Mouse (Mus musculus) bone marrow, adult 2 months (tissue): ENCODE results near the gene Gm49450.

Experiments used
- CTCF ChIP-seq: fragments of 200-500 bp; IDR thresholded peaks from 2 replicates; pipeline ENCODE4 v1.5.1; 2011; ENCODE audit warnings: low read length, control low read depth; ENCODE audit not compliant: control insufficient read depth, insufficient read depth
- POLR2A ChIP-seq: fragments of 200-500 bp; IDR thresholded peaks from 2 replicates; pipeline ENCODE4 v1.6.1; 2011; ENCODE audit warnings: low read depth, mild to moderate bottlenecking, control low read depth, low read length, borderline replicate concordance; ENCODE audit not compliant: control insufficient read depth

DNA sequence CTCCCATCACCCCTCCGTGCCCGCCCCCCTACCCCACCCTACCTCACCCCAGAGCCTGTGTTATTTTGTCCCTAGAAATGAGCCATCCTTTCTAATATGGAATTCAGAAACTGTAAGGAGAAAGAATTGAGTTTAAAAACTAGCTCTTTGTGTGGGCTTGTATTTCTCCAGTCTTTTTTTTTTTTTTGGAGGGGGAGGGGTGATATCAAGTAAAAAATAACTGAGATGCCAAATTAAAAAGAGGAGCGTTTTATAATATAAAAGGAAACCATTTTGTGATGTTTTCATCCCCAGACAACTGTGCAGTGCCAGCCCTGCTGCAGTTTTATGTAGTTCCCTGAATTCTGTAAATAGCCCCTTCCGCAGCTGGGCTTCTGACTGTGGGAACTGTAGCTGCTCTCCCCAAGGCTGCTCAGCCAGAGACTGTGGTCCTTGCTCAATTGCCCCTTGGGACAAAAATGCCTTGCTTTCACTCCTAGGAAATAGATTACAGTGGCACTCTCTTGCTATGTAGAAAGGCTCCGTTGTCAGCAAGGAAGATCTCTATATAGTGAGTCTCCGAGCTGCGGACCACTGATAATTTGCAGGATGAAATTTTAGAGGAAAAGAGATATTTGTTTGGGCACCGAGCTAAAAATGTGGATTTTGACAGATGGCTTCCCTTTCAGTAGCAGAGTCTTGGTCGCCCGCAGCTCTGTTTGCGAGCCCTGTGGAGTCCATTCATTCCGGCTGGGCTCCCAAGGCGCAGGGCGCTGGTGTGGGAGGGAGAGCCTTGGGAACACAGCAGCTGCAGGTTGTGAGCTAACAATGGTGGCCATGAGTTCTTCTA, 1.3 kb upstream of the Gm49450 start:
- no peak for TF ChIP-seq CTCF
- no peak for TF ChIP-seq POLR2A
